Mouse (Mus musculus) liver, adult 2 months (tissue): ENCODE data around the gene Pex6.

Source experiments
- CTCF ChIP-seq: fragments of 200-500 bp; IDR thresholded peaks from 2 replicates; pipeline ENCODE4 v1.5.1; 2011; ENCODE audit warnings: low read depth, low read length, control low read depth
- POLR2A ChIP-seq: fragments of 200-500 bp; IDR thresholded peaks from 2 replicates; pipeline ENCODE4 v1.6.1; 2011; ENCODE audit warnings: low read length, control low read depth; ENCODE audit not compliant: insufficient read depth; ENCODE audit errors: extremely low read depth

- TF ChIP-seq POLR2A, result peak; percentile 42; the same call in 1 of the 2 replicates
- no peak for TF ChIP-seq CTCF
Observed at GRCm38 (mm10) chr17:46735287-46735686, 24.0 kb downstream of the Pex6 start.
